Mouse (Mus musculus): ENCODE data around the gene Slc17a3. TPM values are rescaled to one million over a fixed set of nuclear protein-coding genes. Genes with fewer than 3 reads are reported as not detected.

Gene Slc17a3
- total RNA-seq, 2 experiments from 2014 or later, result not detected

DNA sequence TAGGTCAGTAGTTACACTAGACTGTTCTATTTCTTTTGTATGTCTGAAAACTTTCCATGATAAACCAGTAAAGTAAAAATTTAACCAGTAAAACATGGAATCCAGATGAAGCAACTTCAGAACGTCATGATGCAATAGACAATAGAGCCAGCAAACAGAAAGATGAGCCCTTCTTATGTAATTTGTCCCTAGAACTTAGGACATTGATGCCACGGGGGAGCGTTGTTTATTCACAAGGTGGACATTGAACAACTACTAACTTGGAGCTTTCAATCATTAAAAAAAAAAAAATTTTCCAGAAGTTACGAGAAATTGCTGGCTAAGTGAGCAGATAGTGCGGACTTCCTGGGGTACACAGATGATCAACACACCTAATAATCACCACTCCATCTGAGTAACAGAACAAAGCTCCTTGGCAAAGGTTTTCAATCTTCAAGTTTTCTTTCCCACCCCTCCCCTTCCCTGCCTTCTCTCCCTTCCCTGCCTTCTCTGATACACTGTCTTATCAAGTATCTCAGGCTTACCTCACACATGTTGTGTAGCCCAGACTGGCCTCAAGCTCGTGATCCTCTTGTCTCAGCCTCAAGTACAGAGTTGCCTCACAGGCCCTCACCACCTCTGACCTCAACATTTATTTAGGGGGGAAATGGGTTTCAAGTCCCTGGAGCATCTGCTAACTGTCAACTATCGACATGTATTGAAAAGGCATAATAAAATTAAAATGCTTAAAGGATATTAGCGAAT, 29.7 kb downstream of the Slc17a3 start:
- DNase-seq (ENCODE audit: low spot score in 2 of 2), result no peak
- intact Hi-C loops (cut with DNase I), result no loop called here

DNA sequence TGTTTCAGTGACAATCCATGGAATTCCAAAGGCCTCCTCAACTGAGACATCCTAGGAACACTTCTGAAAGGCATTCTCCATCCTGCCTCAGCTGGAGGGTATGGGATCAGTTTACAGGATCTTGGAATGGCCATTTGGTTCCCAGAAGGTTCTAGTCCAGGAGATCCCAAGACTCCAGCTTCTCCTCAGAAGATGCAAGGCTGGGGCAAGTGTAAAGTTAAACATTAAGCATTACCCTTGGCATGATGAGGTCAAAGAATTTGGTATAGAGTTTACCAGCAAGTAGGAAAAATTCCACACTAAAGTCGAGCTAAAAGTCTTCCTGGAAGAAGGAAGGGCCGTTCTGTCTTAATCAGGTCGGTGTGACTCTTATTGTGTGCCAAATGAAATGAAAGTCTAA, 30.8 kb downstream of the Slc17a3 start:
- intact Hi-C loops (cut with DNase I), result no loop called here
- DNase-seq (ENCODE audit: low spot score in 2 of 2), result no peak

DNA sequence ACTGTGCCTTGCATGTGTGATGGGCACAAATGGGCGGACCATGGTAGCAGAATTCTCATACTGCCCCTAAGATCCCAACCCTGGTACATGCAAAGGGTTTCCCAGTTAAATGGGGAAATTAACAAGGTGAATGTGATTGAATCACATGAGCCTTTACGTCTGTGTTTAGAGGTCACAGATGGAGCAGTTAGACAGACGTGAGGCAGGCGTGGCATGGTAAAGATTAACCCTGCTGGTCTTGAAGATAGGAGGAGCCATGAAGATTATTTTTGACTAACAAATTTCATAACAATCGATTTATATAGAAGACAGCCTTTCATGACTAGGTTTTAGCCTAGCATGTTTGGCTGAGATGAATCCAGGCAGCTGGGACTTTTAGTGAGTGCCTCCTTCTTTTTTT, 33.9 kb downstream of the Slc17a3 start:
- no peak for DNase-seq (ENCODE audit: low spot score in 2 of 2)
- intact Hi-C loops (cut with DNase I), result no loop called here

DNA sequence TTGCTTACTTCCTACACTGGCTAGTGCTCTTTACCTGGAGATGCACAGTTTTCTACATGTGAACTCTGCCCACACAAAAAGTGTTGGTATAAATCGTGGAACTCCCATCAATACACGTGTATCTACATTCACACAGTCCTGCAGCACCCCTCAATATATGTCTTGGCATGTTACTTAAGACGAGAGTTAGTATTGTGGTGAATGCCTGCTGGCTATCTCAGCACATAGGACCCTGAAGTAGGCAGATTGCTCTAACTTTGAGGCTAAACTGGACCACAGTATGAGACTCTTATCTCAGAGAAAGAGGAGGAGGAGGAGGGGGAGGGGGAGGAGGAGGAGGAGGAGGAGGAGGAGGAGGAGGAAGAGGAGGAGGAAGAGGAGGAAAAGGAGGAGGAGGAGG, 39.9 kb downstream of the Slc17a3 start:
- intact Hi-C loops (cut with DNase I), result no loop called here
- DNase-seq (ENCODE audit: low spot score in 2 of 2), result no peak

DNA sequence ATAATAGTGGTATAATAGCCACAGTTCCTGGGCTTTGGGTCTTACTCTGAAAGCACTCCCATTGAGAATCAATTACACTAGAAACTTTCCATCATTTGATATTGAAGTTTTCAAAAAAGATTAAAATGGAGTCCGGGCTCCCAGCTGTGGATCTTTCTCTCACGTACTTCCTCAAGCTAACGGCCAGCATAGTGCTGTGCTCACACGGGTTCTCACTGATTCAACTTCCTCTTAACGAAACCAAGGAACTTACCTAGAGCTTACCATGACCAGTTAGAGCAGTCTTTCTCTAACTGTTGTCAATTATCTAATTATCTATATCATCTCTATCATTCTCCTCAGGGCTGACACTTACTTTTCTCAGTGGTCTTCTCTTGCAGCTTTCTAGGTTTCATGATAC, 40.4 kb downstream of the Slc17a3 start:
- no peak for DNase-seq (ENCODE audit: low spot score in 2 of 2)
- intact Hi-C loops (cut with DNase I), result loop anchor here (5.0 kb wide), 1 partner anchor 47 kb away; no protein-coding TSS in a partner anchor

GRCm38 (mm10) chr13:23885540-23885939, 46.3 kb downstream of the Slc17a3 start:
- DNase-seq (ENCODE audit: low spot score in 2 of 2), result no peak
- intact Hi-C loops (cut with DNase I), result no loop called here

DNA sequence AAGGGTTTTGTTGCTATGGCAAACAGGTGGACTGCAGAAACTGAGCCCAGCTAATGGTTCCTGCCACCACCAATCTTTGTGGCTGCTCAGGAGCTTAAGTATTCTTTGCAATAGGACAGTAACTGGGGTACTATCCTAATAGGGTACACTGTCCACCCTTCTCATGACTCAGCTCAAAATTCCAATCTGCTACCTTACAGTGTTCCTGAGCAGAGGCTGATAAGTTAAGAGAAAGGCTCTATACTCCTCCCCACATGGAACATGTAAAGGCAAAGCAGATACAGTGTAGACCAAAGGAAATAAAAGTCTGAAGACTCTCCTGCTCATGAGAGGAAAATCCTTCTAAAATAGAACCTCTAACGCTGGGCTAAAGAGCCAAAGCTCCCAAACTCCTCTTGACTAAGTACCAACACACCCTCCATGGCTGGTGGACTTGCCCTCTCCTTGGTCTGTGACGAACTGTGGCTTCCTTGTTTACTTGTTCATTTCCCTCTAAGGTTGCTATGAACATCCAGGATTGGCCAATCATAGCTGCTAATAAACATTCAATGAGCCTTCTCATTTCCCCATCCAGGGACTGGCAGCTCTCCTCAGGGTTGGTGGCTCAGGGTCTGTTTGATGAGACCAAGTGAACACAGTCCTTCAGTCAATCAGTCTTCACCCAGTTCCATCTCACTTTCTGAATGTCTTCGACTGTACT, 47.9 kb downstream of the Slc17a3 start:
- no peak for DNase-seq (ENCODE audit: low spot score in 2 of 2)
- intact Hi-C loops (cut with DNase I), result no loop called here

DNA sequence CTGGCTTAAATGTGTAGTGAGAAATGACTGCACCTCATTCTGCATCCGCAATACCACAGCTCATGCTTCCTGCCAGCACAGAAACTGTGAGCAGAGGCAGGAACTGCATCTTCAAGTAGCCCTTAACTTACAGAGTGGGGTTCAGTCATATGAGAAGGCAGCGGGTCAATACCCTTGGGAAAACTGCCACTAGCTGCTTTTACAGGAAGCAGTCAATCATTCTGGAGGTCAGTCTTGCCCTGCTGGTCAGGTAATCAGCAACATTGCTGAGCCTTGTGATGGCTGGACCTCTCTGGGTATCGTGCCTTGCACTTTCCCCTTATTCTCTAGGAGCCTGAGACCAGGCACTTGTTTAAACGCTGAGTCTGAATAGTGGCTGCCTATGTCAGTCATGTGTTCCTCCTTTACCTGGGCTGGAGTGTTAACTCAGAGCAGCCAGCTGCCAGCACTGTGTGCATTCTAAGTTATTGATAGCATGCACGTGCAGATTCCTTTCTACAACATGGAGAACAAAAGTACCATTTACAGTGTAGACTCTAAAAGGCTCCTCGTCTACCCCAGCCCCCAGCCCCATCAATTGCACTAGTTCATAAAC, 49.9 kb downstream of the Slc17a3 start:
- intact Hi-C loops (cut with DNase I), result no loop called here
- no peak for DNase-seq (ENCODE audit: low spot score in 2 of 2)

DNA sequence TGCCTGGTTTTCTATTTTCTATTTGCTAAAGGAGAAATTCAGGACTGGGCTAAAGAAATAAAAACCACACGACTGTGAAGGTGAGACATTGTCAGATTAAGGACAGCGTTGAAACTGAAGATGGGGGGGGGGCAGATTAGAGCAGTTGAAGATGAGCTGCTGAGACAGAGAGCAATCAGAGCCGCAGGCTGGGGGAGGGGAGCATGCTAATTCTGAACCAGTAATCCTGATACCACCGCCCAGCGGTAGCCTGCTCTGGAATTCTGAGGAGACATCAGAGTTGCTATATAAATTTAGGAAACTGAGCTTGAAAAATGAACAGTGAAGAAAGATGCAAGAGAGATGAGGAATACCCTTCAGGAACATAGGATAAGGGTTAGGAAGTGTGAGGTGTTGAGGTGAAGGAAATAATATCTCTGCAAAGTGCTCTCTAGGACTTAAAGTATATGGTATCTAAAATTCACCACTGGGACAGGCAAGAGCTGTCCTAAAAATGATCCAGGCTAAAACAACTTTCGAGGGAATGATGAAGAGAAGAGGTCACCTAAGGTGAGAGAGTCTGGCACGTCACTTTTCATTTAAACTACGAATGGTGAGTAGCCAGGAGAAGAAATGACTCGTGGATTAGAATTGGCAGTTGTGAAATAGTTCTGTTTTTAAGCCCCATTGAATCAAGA, 53.5 kb downstream of the Slc17a3 start:
- no peak for DNase-seq (ENCODE audit: low spot score in 2 of 2)
- intact Hi-C loops (cut with DNase I), result no loop called here

DNA sequence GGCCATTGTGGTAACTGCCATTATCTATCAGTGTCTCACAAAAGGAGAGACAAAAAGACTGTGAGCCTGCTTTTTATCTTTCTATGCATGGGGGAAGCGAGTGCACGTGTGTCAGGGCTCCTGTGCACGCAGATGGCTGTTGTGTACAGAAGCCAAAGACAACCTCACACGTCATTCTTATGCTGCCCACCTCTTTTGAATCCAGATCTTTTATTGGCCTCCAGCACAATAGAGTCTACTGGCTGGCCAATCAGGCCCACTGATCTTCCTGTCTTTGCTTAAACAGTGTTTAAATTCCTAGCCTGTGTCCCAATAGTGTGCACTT, 54.0 kb downstream of the Slc17a3 start:
- no peak for DNase-seq (ENCODE audit: low spot score in 2 of 2)
- intact Hi-C loops (cut with DNase I), result no loop called here

- intact Hi-C loops (cut with DNase I), result no loop called here
- no peak for DNase-seq (ENCODE audit: low spot score in 2 of 2)
These were observed 59.0 kb downstream of the Slc17a3 start for GRCm38 (mm10) chr13:23898242-23898641.

DNA sequence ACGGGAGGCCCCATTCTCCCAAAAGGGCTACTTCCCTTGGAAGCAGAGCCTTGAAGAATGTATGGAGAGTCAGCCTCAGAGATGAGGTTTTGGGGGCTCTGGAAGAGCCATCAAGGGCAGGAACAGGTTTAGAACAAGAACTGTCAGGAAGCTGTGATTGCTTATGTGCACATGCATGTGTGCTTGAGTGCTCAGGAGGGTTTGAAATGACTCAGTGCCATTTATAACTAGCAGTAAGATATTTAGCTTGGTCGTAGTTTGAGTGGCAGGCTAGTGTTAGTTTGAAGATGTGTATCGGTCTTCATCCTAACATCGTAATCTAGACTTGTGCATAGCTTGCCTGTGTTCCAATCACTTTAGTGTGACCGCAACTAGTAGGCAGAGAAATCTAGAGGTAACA, 67.7 kb downstream of the Slc17a3 start:
- no peak for DNase-seq (ENCODE audit: low spot score in 2 of 2)
- intact Hi-C loops (cut with DNase I), result no loop called here

DNA sequence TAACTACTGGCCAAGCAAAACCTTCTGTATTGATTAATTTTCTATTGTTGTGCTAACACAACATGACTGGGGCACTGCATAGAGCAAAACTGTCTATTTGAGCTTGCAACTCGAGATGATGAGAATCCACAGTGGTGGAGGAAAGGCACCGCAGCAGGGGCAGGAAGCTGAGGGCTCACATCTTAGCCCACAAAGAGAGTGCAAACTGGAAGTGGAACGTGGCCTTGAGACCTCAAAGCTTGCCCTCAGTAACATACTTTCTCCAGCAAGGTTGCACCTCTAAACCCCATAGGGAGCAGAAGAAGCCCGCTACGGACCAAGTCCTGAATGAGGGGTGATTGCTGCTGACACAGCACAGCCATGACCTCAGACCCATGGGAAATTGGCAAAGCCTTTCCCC, 70.9 kb downstream of the Slc17a3 start:
- intact Hi-C loops (cut with DNase I), result no loop called here
- no peak for DNase-seq (ENCODE audit: low spot score in 2 of 2)

Other genes with a start within 250 kb of the Slc17a3 start
- gene Hist1h2be, start 218.3 kb upstream of the Slc17a3 start, total RNA-seq (2021), result 1 to 10 TPM; 7.0 to 7.4 TPM
- 10 to 100 TPM; 70.8 to 73.2 TPM for gene Hist1h1e, start 216.9 kb upstream of the Slc17a3 start, total RNA-seq (2021)
- gene Hist1h2ac, start 155.5 kb upstream of the Slc17a3 start, total RNA-seq (2021), result 1 to 10 TPM; 2.5 to 2.9 TPM
- 10 to 100 TPM; 32.1 to 33.8 TPM for gene Hist1h2bc, start 155.2 kb upstream of the Slc17a3 start, total RNA-seq (2021)
- not detected for gene Hist1h1t, start 143.6 kb upstream of the Slc17a3 start, total RNA-seq (2021)
- gene Hist1h4c, start 141.0 kb upstream of the Slc17a3 start, total RNA-seq (2021), result 100 to 1,000 TPM; 107 to 117 TPM
- gene Hfe, start 128.6 kb upstream of the Slc17a3 start, total RNA-seq (2021), result 1 to 10 TPM; 2.4 to 3.7 TPM
- gene Hist1h1c, start 100.6 kb upstream of the Slc17a3 start, total RNA-seq (2021), result 10 to 100 TPM; 68.2 to 74.7 TPM
- gene Hist1h3c, start 93.8 kb upstream of the Slc17a3 start, total RNA-seq (2021), result 1 to 10 TPM; 1.9 to 2.6 TPM
- 10 to 100 TPM; 17.9 to 19.8 TPM for gene Hist1h2bb, start 92.7 kb upstream of the Slc17a3 start, total RNA-seq (2021)
- gene Hist1h2ab, start 88.3 kb upstream of the Slc17a3 start, total RNA-seq (2021), result 10 to 100 TPM; 28.3 to 44.5 TPM
- gene Hist1h3b, start 87.2 kb upstream of the Slc17a3 start, total RNA-seq (2021), result 10 to 100 TPM in 1 of 2 experiments, 1 to 10 TPM in 1; 9.7 to 14.5 TPM
- 10 to 100 TPM; 87.5 to 90.3 TPM for gene Hist1h4b, start 82.4 kb upstream of the Slc17a3 start, total RNA-seq (2021)
- 10 to 100 TPM; 62.2 to 71.7 TPM for gene Hist1h4a, start 78.2 kb upstream of the Slc17a3 start, total RNA-seq (2021)
- gene Hist1h3a, start 77.0 kb upstream of the Slc17a3 start, total RNA-seq (2021), result 10 to 100 TPM; 41.3 to 42.8 TPM
- 10 to 100 TPM; 26.1 to 28.4 TPM for gene Hist1h1a, start 75.8 kb upstream of the Slc17a3 start, total RNA-seq (2021)
- gene Trim38, start 69.5 kb upstream of the Slc17a3 start, total RNA-seq (2021), result not detected
- gene Slc17a2, start 32.4 kb upstream of the Slc17a3 start, total RNA-seq (2021), result not detected
- gene Slc17a1, start 28.3 kb downstream of the Slc17a3 start, total RNA-seq (2021), result not detected
- not detected for gene Slc17a4, start 75.6 kb downstream of the Slc17a3 start, total RNA-seq (2021)
- not detected for gene Hist1h2ba, start 94.7 kb downstream of the Slc17a3 start, total RNA-seq (2021)
- gene Hist1h2aa, start 95.0 kb downstream of the Slc17a3 start, total RNA-seq (2021), result not detected
- 1 to 10 TPM in 1 of 2 experiments, not detected in 1; 1.0 TPM for gene Scgn, start 151.8 kb downstream of the Slc17a3 start, total RNA-seq (2021)

Measured in left cerebral cortex, postnatal 36 days (tissue).